In the genomic region with DNA sequence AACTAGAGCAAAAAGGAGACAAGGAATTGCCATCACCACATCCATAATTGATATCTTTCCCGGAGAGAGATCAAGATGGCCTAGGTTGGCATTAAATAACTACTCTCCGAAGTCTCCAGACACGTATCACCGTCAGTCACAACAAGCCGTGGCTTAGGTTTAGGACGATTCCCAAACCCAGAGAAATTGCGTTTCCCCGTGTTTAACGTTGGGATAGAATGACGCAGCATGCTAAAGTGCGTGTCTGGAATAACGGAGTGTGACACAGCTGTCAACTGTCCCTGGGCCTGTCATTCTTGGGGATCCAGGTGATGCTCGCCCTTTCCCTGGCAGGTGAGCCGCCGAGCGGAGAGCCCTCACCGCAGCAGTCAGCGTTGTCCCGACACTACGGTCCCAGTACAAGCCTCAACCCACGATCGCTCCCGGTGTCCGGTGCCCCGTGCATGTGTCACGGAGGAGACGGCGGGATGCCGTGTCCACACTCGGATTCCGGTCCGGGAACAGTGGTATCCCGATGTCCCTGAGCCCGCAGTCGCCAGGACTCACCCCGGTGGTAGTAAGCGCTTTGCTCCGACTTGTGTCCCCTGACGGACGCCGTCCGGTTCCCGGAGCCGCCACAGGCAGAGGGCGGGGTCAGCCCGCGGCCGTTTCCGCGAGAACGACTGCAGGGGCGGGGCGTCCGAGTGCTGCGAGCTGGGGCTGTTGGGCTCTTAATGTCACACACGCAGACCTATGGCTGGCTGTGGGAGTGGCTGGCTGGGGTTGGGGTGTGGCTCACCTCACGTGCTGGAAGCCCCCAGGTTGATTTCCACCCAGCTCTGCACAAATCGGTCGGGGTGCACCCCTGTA, we compare ENCODE assay signal across 8 mouse cellular contexts. TPM values are rescaled to one million over a fixed set of nuclear protein-coding genes. Genes with fewer than 3 reads are reported as not detected.
DNase-seq lines count a peak whose midpoint lies in the region; ATAC-seq lines count a peak whose summit lies in the region.

No protein-coding gene starts in this region.

- H3K9me3 ChIP-seq in heart, embryonic 14.5 days (ENCODE audit: control insufficient read depth, low read length), result no peaks in the 10 kb centered on the region
- no peaks in the 10 kb centered on the region for H3K9me3 ChIP-seq in liver, embryonic 12.5 days (replicated peaks)

- no peaks in the 10 kb centered on the region for H3K27me3 ChIP-seq in heart, embryonic 14.5 days (ENCODE audit: control insufficient read depth, insufficient read depth, low read length)
- H3K27me3 ChIP-seq in liver, embryonic 12.5 days (replicated peaks), result no peaks in the 10 kb centered on the region
- H3K27me3 ChIP-seq in splenic B cell, adult 2 months (ENCODE audit: control insufficient read depth, insufficient read depth, low read length, poor library complexity, severe bottlenecking), result no peaks in the 10 kb centered on the region

- peak; percentile 95 for ATAC-seq in heart, embryonic 14.5 days (ENCODE audit: insufficient number of reproducible peaks, insufficient read depth, low FRiP score, low read depth)
- peak; percentile 95 for ATAC-seq in liver, embryonic 12.5 days

- H3K27ac ChIP-seq in heart, embryonic 14.5 days (replicated peaks in 1 of 2; ENCODE audit: control insufficient read depth in 1 of 2, insufficient read depth in 1 of 2, low read depth in 2 of 2, low read length in 2 of 2), result peak overlapping the region; percentile 58 to 76
- H3K27ac ChIP-seq in liver, embryonic 12.5 days, result peak overlapping the region; percentile 84

- peak overlapping the region; percentile 80 for H3K4me2 ChIP-seq in heart, embryonic 14.5 days (ENCODE audit: low read length)
- peak overlapping the region; percentile 77 for H3K4me2 ChIP-seq in liver, embryonic 12.5 days

- DNase-seq in CD8-positive naive resting alpha-beta T cell, adult 2 months (ENCODE audit: low read depth in 2 of 2, low spot score in 2 of 2), result peak; percentile 77 to 81
- DNase-seq in c-Kit-negative CD71-positive TER-119-positive erythroid progenitor cells, embryonic 14.5 days (ENCODE audit: low read depth, low spot score), result peak; percentile 75
- peak; percentile 81 for DNase-seq in fibroblast of lung, adult 2 months (ENCODE audit: low read depth)
- peak; percentile 96 for DNase-seq in kidney, postnatal 14 days
- DNase-seq in naive thymus-derived CD4-positive, alpha-beta T cell, adult 2 months (ENCODE audit: low read depth), result peak; percentile 91
- DNase-seq in splenic B cell, adult 2 months (ENCODE audit: low read depth, low spot score), result peak; percentile 95

- peak overlapping the region; percentile 82 for H3K9ac ChIP-seq in heart, embryonic 14.5 days (ENCODE audit: low read length)
- H3K9ac ChIP-seq in liver, embryonic 12.5 days, result peak overlapping the region; percentile 87

- under 1% methylated on average over 58 of the region's 59 CpGs for WGBS in heart, embryonic 14.5 days
- WGBS in liver, embryonic 12.5 days (ENCODE audit: insufficient replicate concordance), result under 1% methylated on average over 59 of the region's 59 CpGs

- peak overlapping the region; percentile 72 to 93 for H3K4me3 ChIP-seq in heart, embryonic 14.5 days (ENCODE audit: control insufficient read depth in 1 of 2, insufficient read depth in 1 of 2, low read depth in 1 of 2, low read length in 2 of 2)
- H3K4me3 ChIP-seq in liver, embryonic 12.5 days, result peak overlapping the region; percentile 82

- peaks cover 9% of the 10 kb centered on the region; the same call in 1 of the 2 replicates for H3K36me3 ChIP-seq in heart, embryonic 14.5 days (ENCODE audit: control insufficient read depth, insufficient read depth, low read length)
- peaks cover 21% of the 10 kb centered on the region for H3K36me3 ChIP-seq in liver, embryonic 12.5 days
- H3K36me3 ChIP-seq in splenic B cell, adult 2 months (ENCODE audit: control insufficient read depth, insufficient read depth, low read length, poor library complexity, severe bottlenecking), result peaks cover 7% of the 10 kb centered on the region

- peaks cover 5 to 13% of the 10 kb centered on the region in 2 experiments; a peak in 3 of 4 replicates for H3K4me1 ChIP-seq in heart, embryonic 14.5 days (ENCODE audit: control insufficient read depth in 2 of 2, insufficient read depth in 2 of 2, low read length in 2 of 2)
- H3K4me1 ChIP-seq in liver, embryonic 12.5 days, result peaks cover 23% of the 10 kb centered on the region

RNA-seq across cellular contexts. Expression of a gene that starts 3.6 kb away (rescaled TPM):
- polyA plus RNA-seq in heart, embryonic 14.5 days (2014; fragmentation: Nextera tagmentation; extraction: Ambion mirVana), result 16.0 and 16.5 TPM in 2 replicates
- 14.8 and 15.8 TPM in 2 replicates for polyA plus RNA-seq in liver, embryonic 12.5 days (2016; fragmentation: Nextera tagmentation; extraction: Ambion mirVana)

RNA-seq across cellular contexts. Expression of a gene that starts 59.1 kb away (rescaled TPM):
- polyA plus RNA-seq in heart, embryonic 14.5 days (2014; fragmentation: Nextera tagmentation; extraction: Ambion mirVana), result 0.28 and 0.38 TPM in 2 replicates
- polyA plus RNA-seq in liver, embryonic 12.5 days (2016; fragmentation: Nextera tagmentation; extraction: Ambion mirVana), result 0.08 and 0.24 TPM in 2 replicates

Comparison
In these comparisons a context has a peak if more than half of its experiments do, and no peak if none do; other contexts are left out.
1. Peak in every context shown above with its lines: DNase-seq, ATAC-seq, H3K4me3 ChIP-seq and H3K27ac ChIP-seq.